Mouse (Mus musculus): ENCODE measurements at regions not wholly inside any gene's neighbourhood (a gene's known extent, or its start where the extent isn't known, plus 50 kb on each side); places are given as distances from the start of the nearest gene placed in this dataset.
"Not testable (repeated sequence)": the region's sequence is repeated elsewhere in the genome, so short reads cannot be mapped to it uniquely, and the experiment has no call there.

GRCm38 (mm10) chr3:109224526-109224925 is 101.6 kb downstream of the Slc25a24 start:
- DNase-seq (ENCODE audit: low read depth), result no peak
- no peak for TF ChIP-seq POLR2A (IDR thresholded peaks at IDR 0.05; ENCODE audit: borderline replicate concordance, extremely low read depth, insufficient read depth, insufficient read length, poor library complexity, severe bottlenecking)
- TF ChIP-seq CTCF (IDR thresholded peaks at IDR 0.05; ENCODE audit: borderline replicate concordance, extremely low read depth, insufficient read depth, insufficient read length), result no peak

DNA sequence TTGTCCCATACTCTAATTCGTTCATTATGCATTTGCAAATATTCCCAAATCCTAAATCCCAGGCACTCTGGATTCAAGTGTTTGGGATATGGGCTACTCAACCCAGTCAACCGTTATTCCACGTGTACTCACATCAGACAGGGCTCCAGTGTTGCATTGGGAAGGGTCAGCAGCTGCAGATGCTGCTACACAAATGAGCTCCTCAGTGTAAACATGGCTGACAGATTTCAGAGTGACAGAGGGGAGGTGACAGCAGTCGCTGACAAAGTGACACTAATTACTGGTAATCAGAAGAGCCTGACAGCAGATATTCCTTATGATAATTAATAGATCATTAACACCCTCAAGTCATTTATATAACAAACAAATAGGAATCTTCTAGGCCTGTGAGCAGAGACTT is 106.2 kb upstream of the Vav3 start:
- TF ChIP-seq POLR2A (IDR thresholded peaks at IDR 0.05; ENCODE audit: borderline replicate concordance, extremely low read depth, insufficient read depth, insufficient read length, poor library complexity, severe bottlenecking) (no peak), CTCF (IDR thresholded peaks at IDR 0.05; ENCODE audit: borderline replicate concordance, extremely low read depth, insufficient read depth, insufficient read length) (no peak)
- peak; percentile 59 for DNase-seq (ENCODE audit: low read depth)

GRCm38 (mm10) chr3:109236918-109237317 is 103.5 kb upstream of the Vav3 start:
- no peak for DNase-seq (ENCODE audit: low read depth)
- TF ChIP-seq POLR2A (IDR thresholded peaks at IDR 0.05; ENCODE audit: borderline replicate concordance, extremely low read depth, insufficient read depth, insufficient read length, poor library complexity, severe bottlenecking) (no peak), CTCF (IDR thresholded peaks at IDR 0.05; ENCODE audit: borderline replicate concordance, extremely low read depth, insufficient read depth, insufficient read length) (no peak)

- no peak for DNase-seq (ENCODE audit: low read depth)
- TF ChIP-seq POLR2A (IDR thresholded peaks at IDR 0.05; ENCODE audit: borderline replicate concordance, extremely low read depth, insufficient read depth, insufficient read length, poor library complexity, severe bottlenecking) (no peak), CTCF (IDR thresholded peaks at IDR 0.05; ENCODE audit: borderline replicate concordance, extremely low read depth, insufficient read depth, insufficient read length) (no peak)
These were observed 97.0 kb upstream of the Vav3 start for GRCm38 (mm10) chr3:109243491-109243890.

- no peak for DNase-seq (ENCODE audit: low read depth)
- TF ChIP-seq CTCF (IDR thresholded peaks at IDR 0.05; ENCODE audit: borderline replicate concordance, extremely low read depth, insufficient read depth, insufficient read length), result no peak
- TF ChIP-seq POLR2A (IDR thresholded peaks at IDR 0.05; ENCODE audit: borderline replicate concordance, extremely low read depth, insufficient read depth, insufficient read length, poor library complexity, severe bottlenecking), result no peak
These were observed 91.7 kb upstream of the Vav3 start for GRCm38 (mm10) chr3:109248801-109249200.

GRCm38 (mm10) chr3:109249359-109249758 is 91.1 kb upstream of the Vav3 start:
- TF ChIP-seq POLR2A (IDR thresholded peaks at IDR 0.05; ENCODE audit: borderline replicate concordance, extremely low read depth, insufficient read depth, insufficient read length, poor library complexity, severe bottlenecking), result no peak
- TF ChIP-seq CTCF (IDR thresholded peaks at IDR 0.05; ENCODE audit: borderline replicate concordance, extremely low read depth, insufficient read depth, insufficient read length), result no peak

DNA sequence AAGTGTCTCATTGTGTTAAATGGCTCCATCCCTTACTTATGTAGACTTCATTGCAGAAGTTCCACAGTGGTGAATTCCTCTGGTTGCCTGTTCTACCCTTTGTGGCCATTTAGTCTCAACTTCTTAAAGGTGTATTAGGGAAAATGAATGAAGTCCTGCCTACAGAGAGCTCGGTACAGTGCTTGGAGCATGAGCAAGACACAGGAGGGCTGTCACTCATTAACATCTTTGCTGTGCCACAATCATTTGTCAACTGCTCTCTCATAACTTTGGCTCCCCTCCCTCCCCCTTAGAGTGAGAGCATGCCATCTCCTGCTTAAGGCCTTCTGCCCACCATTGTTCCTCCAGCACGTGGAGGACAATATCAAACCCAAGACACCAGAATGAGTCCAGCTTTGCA is 90.5 kb upstream of the Vav3 start:
- TF ChIP-seq POLR2A (IDR thresholded peaks at IDR 0.05; ENCODE audit: borderline replicate concordance, extremely low read depth, insufficient read depth, insufficient read length, poor library complexity, severe bottlenecking) (no peak), CTCF (IDR thresholded peaks at IDR 0.05; ENCODE audit: borderline replicate concordance, extremely low read depth, insufficient read depth, insufficient read length) (no peak)

More at GRCm38 (mm10) chr3:109249359-109249758, 91.1 kb upstream of the Vav3 start:
- no peak for DNase-seq (ENCODE audit: low read depth)

DNA sequence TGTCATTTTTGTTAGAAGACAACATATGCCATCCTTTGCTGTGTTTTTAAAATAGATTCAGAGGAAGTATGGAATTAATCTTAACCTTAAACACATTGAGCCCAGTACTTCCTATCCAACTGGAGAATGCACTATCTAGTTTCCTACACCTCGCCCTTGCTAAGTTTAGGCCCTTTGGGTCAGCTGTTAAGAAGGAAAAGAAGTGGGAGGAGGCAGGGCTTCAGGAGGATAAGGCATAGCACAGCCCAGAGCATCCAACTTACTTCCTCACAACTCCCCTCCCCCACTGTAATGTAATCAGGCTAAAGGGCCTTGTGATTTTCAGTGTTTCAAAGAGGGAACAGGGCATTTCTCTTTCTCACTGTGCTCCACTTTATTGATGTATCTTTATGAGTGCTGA is 88.7 kb upstream of the Vav3 start:
- no peak for TF ChIP-seq CTCF (IDR thresholded peaks at IDR 0.05; ENCODE audit: borderline replicate concordance, extremely low read depth, insufficient read depth, insufficient read length)
- no peak for TF ChIP-seq POLR2A (IDR thresholded peaks at IDR 0.05; ENCODE audit: borderline replicate concordance, extremely low read depth, insufficient read depth, insufficient read length, poor library complexity, severe bottlenecking)
- peak; percentile 18 for DNase-seq (ENCODE audit: low read depth)

More for the DNA sequence above, 90.5 kb upstream of the Vav3 start:
- DNase-seq (ENCODE audit: low read depth), result no peak

- no peak for DNase-seq (ENCODE audit: low read depth)
- TF ChIP-seq POLR2A (IDR thresholded peaks at IDR 0.05; ENCODE audit: borderline replicate concordance, extremely low read depth, insufficient read depth, insufficient read length, poor library complexity, severe bottlenecking) (no peak), CTCF (IDR thresholded peaks at IDR 0.05; ENCODE audit: borderline replicate concordance, extremely low read depth, insufficient read depth, insufficient read length) (no peak)
These were observed 86.3 kb upstream of the Vav3 start for GRCm38 (mm10) chr3:109254001-109254630.

- TF ChIP-seq POLR2A (IDR thresholded peaks at IDR 0.05; ENCODE audit: borderline replicate concordance, extremely low read depth, insufficient read depth, insufficient read length, poor library complexity, severe bottlenecking) (no peak), CTCF (IDR thresholded peaks at IDR 0.05; ENCODE audit: borderline replicate concordance, extremely low read depth, insufficient read depth, insufficient read length) (no peak)
- no peak for DNase-seq (ENCODE audit: low read depth)
These were observed 85.5 kb upstream of the Vav3 start for GRCm38 (mm10) chr3:109254957-109255356.

- DNase-seq (ENCODE audit: low read depth), result no peak
- TF ChIP-seq CTCF (IDR thresholded peaks at IDR 0.05; ENCODE audit: borderline replicate concordance, extremely low read depth, insufficient read depth, insufficient read length), result no peak
- TF ChIP-seq POLR2A (IDR thresholded peaks at IDR 0.05; ENCODE audit: borderline replicate concordance, extremely low read depth, insufficient read depth, insufficient read length, poor library complexity, severe bottlenecking), result no peak
These were observed 83.7 kb upstream of the Vav3 start for GRCm38 (mm10) chr3:109256723-109257122.

DNA sequence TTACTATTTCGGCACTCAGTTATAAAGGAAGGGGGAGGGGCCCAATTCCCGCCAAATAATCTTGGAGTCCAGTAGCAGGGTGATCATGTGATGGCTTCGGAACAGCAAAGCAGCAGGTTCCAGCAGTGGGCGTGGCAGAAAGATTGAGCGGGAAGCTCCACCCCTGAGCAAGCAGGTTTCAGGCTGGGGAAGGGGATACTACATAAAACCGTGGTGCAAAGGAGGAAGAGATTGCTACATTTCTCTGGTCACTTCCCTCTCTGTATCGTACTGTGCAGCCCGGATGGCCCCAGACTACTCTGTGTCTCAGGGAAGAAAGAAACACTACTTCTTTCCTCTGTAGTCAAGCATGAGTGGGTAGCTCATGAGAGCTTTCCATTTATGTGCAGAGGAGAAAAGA is 73.5 kb upstream of the Vav3 start:
- DNase-seq (ENCODE audit: low read depth), result not testable (repeated sequence)
